Mouse (Mus musculus) urinary bladder, postnatal 14 days (tissue): Measurements from ENCODE around the gene Gm2310.
"Not testable (repeated sequence)": the region's sequence is repeated elsewhere in the genome, so short reads cannot be mapped to it uniquely, and the experiment has no call there.

Experiments
- DNase-seq: peaks from one replicate; pipeline ENCODE4 v3.0.0; 2021; ENCODE audit warnings: low spot score

The Gm2310 gene

DNA sequence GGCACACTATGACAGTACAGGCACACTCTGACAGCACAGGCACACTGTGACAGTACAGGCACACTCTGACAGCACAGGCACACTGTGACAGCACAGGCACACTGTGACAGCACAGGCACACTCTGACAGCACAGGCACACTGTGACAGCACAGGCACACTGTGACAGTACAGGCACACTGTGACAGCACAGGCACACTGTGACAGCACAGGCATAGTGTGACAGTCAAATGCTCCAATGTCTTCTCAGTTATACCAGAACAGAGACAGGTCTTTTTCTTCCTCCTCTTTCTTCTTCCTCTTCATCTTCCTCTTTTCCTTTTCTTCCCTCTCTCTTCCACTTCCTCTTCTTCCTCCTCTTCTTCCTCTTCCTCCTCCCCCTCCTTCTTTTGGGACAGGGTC lies at the start of gene Gm2310:
TSS of gene Gm2310 (minus strand) at position 101 of the 400 bp plus-strand sequence.
- DNase-seq: not testable (repeated sequence)

DNA sequence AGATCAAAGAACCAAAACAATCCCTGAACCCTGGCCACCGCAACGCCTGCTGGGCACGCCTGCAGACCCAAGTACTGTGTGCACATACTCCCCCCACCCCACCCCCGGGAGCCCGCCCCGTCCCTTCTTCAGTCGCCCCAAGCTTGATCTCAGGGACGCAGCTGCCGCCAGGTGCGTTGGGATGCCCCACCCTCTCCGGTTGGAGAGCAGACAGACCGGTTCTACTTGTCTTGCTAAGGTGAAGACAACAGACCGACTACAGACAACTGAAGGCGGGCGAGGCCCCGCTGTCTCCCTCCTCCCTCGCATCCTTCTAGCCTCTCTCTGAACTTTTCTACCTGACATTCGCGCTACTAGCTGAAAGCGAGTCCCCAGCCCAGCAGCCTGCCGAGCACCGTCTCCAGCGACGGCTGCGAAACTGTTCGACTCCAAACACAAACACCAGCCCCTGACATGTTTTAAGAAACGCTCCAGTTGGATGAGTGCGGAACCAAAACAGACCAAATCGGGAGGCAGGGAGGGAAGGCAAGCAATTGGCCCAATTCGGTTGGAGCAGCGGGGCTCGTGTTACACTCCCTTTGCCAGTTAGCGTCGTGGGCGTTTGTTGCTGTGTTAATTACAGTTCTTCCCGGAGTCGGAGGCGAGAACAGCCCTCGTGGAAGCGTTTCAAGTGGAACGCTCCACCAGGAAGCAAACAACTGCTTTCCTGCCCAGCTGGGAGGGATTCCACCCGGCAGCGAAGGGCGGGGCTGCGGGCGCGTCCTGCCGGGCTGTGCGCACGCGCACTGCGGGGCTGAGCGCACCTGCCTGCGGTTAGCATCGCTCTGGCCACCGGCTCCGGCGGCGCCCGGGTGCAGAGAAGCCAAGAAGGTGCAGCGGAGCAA lies 49.1 kb upstream of the Gm2310 start:
- DNase-seq: peak; percentile 91

DNA sequence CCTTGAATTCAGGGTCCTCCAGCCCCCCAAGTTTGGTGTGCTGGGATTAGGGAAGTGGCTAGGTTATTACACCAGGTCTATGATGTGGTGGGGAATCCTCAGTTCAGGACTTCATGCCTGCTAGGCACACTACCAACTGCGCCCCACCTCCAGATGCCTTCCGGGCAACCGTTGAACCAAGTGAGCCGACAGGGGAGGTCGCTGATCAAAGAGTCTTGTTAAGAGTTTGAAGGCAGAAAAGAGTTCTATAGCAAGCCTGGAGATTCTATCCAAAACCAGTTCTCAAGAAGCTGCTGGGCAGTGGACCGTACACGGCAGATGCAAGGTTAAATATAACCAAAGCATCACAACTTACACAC lies 48.5 kb upstream of the Gm2310 start:
- DNase-seq: peak; percentile 6

DNA sequence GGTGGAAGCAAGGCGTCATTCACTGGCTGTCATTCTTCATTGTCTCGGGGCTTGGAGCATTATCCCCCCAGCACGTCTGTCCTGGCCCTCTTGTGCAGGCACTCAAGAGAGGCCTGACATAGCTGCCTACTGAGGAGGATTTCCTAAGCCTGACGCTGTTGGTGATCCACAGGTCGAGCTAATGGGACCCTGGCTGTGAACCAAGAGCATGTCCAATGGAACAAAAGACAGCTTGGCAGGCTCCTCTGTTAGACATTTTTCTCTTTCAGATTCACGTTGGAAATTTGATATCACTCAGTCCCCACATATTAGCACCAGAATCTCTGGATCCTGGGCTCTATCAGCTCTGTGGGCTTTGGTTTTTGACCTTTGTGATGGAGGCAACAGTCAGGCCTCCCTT lies 45.7 kb upstream of the Gm2310 start:
- no peak for DNase-seq

DNA sequence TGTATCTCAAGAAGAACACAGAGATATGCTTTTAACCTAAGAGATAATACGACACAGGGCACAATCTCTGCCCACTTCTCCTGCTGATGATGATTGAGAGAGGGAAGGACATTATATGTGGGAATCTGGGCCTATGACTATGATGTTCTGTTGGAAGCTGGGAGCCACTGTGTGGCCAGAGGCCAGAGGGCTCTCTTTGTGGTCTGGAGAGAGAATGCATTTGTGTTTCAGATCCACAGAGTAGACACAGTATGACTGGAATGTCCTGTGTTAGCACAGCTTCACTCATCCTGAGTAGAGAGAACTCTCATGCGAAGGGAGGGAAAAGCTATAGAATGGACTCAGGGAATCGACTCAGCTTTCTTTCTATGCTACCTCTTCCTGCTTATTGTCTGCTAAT lies 44.6 kb upstream of the Gm2310 start:
- DNase-seq: no peak

DNA sequence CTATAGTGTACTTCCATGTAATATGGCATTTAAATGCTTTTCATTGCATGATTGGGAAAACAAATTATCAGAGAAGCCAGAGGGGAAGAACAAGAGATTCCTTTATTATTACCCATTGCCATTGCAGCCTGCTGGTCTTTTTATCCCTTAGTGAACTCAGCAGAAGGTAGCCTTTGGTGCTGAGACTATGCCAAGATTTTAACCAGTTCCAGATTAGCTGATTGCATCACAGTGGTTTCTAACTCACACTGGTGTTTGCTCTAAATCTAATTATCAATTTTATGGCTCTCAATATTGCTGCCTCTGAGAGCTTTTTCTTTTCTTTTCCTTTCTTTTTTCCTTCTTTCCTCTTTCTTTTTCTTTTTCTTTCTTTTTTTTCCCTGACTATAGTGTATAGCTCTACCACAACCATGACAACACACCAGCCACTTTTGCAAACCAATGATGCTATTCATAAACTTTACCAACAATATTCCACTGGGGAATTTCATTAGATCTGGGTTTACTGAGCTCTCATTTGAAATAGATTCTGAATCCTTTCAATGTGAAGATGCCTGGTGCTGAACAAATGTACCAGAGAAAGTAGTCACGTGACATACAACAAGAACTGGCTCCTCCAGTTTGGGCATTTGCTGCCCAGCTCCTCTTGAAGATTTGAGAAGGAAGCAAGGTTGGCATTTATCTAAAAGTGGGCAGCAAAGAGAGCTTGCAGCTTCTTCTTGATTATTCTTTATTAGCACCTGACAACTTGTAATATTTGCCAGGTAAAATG lies 43.9 kb upstream of the Gm2310 start:
- no peak for DNase-seq

DNA sequence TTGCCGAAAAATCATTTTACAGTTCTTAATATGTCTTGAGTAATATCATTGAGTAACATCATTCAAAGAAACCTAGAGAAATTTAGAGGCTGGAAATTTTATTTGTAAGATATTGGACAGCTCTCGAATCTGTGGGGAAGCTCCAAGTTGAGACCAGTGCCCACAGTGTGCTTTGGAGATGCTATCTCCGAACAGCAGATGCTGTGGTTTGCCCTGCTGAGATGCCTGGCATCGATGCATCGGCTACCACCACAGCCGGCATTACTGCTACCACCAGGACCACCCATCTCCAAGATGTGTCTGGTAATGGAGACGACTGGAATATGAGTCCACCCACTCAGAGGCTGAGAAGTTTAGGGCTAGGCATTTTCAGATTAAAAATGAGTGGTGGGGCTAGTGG lies 43.0 kb upstream of the Gm2310 start:
- DNase-seq: no peak

DNA sequence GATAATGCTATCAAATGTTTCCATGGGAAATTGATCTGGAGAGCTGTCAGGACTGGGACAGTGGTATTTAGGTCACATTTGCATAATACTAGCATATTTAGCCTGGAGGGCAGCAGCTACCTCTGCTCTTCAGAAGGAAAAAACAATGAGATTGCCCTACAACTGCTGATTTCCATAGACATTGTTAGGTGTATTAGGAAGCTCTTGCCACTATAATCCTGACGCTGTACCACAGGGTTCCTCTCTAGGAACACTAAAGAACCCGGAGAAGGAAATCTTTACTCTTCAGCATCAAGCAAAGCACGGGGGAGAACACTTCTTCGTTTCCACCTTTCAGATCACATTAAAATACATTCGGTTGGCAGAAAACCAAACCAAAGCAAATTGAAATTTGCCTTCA lies 11.4 kb upstream of the Gm2310 start:
- no peak for DNase-seq

DNA sequence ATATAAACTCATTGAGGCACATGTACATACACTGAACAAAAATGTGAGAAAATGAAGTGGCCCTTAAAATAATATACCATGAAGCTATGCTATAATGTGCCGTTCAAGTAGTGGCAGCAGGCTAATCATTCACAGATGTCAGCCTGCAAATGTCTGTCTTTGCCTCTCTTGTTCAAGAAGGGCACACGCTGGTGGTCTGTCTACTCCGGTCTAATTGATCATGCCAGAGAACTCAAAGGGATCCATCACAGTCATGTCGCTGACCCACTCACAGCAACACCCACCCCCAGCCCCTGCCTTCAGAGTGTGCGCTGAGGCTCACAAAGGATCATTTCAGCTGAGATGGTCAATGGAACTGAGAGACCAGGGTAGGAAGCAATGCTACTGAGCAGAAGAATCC lies 6.8 kb downstream of the Gm2310 start:
- no peak for DNase-seq

DNA sequence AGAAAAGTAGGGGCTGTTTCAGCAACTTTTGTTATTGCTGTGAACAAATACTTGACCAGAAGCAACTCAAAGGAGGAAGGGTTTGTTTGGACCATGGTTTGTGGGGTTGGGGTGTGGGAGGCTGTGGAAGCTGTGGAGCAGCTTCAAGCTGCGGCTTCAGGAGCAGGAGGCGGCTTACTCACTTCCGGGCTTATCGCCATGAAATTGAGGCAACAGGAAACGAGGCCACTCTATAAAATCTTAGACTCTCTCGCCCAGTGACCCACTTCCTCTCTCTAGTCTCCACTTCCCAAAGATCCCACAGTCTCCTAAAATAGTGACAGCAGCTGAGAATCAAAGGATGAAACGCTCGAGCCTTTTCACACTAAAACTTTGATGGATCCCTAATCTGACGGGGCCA lies 7.9 kb downstream of the Gm2310 start:
- DNase-seq: peak; percentile 19

DNA sequence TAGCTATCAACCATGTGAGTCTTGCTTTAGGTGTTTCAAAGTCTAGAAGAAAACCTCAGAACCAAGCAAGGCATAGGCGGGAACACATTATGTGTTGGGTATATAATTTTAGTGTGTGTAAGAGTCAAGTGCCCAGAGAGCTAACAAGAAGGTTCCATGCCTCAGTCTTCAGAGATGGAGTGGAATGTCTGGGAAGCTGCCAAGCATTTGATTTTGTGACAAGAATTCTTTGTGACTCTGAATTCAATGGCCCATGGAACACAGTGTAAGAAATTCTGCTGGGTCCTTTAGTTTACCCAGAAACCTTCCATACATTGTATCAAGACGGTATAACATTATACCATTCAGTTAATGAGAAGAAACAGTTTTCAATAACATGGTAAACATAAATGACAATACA lies 17.3 kb downstream of the Gm2310 start:
- no peak for DNase-seq

DNA sequence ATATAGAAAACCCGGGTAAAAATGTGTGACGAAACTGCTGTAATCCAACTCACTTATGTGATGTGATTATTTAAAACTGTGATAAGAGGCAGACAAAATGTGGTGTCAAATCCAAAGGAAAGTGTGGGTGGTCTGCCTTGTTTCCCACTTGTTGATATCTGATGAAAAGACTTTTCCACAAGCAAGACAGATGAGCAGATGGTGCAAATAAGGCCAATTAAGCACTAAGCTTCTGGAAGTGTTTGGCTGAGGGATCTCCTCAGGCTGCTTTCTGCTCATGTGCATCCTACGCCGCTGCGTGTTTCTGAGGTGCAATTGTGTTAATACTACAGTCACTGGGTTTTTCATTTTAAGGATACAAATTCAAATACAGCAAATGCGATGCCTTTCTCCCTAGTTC lies 34.5 kb downstream of the Gm2310 start:
- no peak for DNase-seq

DNA sequence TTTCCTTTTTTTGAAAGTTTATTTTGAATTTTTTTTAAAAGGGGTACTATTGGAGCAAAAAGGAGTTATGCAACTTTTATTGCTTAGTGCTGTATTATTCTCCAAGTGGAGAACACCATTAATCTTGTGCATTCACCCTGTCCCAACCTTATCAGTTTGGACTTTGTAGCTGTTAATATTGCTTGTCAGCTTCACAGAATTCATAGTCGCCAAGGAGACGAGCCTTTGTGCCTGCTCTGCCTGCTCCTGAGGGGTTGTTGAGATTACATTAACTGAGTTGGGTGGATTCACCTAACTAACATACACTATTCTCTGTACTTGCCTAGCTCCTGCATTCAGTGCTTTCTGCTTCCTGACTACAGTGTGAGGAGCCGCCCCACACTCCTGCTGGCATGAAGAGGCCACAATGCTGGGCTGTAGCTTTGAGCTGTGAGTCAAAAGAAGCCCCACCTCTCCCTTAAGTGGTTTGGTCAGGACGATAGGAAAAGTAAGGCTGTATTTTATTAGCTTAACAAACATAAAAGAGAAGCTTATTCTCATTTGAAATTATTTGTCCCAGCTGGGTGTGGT lies 50.7 kb downstream of the Gm2310 start:
- no peak for DNase-seq
